Mouse (Mus musculus): ENCODE measurements around the gene Acbd7.

GRCm38 (mm10) chr2:3326547-3326946, 9.4 kb upstream of the Acbd7 start:
- TF ChIP-seq CTCF (conservative IDR thresholded peaks at IDR 0.05; ENCODE audit: low read length) (no peak), POU5F1 (IDR thresholded peaks at IDR 0.05; ENCODE audit: borderline replicate concordance, low read length) (no peak)
